Mouse (Mus musculus) heart, adult 9 months (tissue): ENCODE results near the gene Ccdc9b.

Source experiments
- DNase-seq, 2 experiments: peaks; one replicate each; pipeline ENCODE4 v3.0.0; 2022; ENCODE audit warnings: low spot score in 2 of 2

The Ccdc9b gene

DNA sequence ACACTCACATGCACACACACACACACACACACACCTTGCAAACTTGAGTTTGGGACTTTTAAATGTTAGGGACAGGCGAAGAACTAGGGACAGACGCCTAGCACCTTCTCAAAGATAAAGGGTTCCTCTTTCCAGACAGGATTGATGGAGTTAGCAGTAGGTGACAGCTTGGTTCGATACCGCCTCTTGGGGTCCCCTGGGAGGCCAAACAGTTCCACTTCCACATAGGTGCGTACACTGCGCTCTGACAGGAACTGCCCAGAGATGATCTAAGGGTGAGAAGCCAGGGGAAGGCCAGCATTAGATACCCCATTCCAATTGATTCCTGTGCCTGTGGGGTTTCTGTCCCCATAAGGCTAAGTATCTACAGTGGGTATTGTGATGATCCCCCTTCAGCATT lies 48.8 kb downstream of the Ccdc9b start:
- DNase-seq, result no peak

DNA sequence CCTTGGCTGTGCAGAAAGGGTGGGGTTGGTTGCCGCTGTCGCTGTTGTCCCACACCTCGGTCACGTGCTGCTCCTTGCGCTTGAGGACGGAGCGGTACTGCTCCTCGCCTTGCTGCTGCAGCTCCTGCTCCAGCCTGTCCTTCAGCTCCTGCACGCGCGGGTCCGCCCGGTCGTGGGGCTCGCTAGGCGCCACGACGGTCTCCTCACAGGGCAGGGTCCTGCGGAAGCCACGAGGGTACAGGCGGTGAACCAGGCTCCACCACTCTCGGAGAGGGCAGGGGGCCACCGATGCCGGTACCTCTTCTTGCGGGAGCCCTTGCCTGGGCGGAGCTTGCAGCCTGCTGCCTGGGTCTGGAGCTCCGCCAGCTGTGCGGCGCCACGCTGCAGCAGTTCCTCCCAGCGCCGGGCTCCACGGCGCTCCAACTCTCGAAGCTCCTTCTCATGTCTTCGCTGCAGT lies 51.4 kb downstream of the Ccdc9b start:
- DNase-seq, result no peak

DNA sequence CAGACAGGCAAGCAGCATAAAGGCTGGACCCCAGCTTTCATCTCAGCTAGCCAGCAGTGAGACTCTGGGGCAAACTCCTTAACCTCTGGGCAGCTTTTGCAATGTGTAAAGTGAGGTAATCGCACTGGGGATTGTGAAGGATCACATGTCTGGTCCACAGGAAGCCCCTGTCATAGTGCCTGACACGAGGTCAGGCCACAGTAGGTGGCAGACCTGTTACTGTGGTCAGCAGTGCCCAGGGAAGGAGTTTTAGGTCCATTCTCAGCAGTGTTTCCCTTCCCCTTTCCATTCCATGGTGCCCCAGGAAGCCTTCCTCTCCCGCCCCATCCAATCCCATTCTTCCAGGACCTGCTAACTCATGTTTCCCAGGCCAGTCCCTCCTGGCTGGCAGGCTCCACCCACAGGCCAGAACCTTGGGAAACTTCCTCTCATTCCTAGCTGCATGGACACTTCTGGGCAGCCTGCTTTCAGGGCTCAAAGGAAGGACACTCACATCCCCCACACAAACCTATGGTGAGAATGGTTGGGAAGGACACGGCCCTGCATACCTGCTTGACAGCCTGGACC lies 52.7 kb downstream of the Ccdc9b start:
- DNase-seq, result no peak

DNA sequence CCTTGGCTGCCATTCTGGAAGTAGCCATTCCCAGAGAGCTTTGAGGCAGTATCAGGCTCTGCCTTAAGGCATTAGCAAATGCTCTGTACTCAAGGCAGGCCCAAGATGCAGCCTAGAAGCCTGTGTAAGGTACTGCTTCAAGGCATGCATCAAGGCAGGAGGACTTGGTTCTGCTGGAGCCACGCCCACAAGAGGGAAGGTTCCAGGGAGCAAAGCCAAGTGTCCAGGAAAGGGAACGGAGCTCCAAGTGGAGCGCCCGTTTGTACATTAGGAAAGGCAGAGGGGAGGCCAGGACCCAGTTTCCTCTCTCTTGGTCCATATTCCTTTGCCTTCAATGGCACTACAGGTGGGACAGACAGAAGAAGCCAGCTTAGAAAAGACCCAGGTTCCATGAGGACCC lies 54.0 kb downstream of the Ccdc9b start:
- no peak for DNase-seq

DNA sequence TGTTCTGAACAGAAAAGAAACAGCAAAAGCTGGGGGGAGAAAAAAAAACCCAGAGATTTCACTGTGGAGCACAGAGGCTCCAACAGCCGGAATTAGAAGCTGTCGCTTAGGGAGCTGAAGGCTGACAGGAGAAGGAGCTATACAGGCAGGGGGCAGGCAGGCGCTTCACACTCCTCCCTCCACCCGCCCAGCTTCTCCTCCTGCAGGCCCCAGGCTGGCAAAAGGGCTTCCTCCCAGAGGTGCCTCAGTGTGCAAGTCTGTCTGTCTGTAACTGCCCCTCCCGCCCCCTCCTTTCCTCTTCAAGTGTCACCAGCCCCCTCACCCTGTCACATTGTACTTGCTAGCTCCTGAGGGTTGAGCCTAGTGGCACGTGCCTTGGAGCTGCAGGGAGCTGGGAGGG lies 56.0 kb downstream of the Ccdc9b start:
- no peak for DNase-seq
